ENCODE assay signal across 9 mouse cellular contexts in genomic region chr11:4053586-4053985, GRCm38 (mm10). TPM values are rescaled to one million over a fixed set of nuclear protein-coding genes. Genes with fewer than 3 reads are reported as not detected.
DNase-seq lines count a peak whose midpoint lies in the region; ATAC-seq and TF ChIP-seq lines count a peak whose summit lies in the region.
"Had no signal": no experiment of that assay in that cellular context is flagged by ENCODE, and none has a peak within 500 bp of the region (broad histone marks: within the 10 kb centered on the region; RNA-seq: fewer than 3 reads in every experiment).

No protein-coding gene starts in this region.

- H3K4me3 ChIP-seq in forebrain, postnatal 0 days (ENCODE audit: low read depth, low read length): no peak overlapping the region
- H3K4me3 ChIP-seq in forebrain, embryonic 12.5 days (replicated peaks): no peak overlapping the region
- no peak overlapping the region for H3K4me3 ChIP-seq in midbrain, embryonic 13.5 days (replicated peaks)
- H3K4me3 ChIP-seq: neural tube, embryonic 13.5 days had no signal

- no peak overlapping the region for H3K27ac ChIP-seq in forebrain, postnatal 0 days (ENCODE audit: low read depth, low read length)
- no peak overlapping the region for H3K27ac ChIP-seq in forebrain, embryonic 12.5 days
- H3K27ac ChIP-seq in midbrain, embryonic 13.5 days: no peak overlapping the region
- H3K27ac ChIP-seq: neural tube, embryonic 13.5 days had no signal

- intact Hi-C loops in heart, postnatal 10 days (cut with DNase I): loop anchor here (1.0 to 5.0 kb wide), 3 partner anchors 30 to 369 kb away; partner anchors contain the start of gene Sec14l2

- H3K27me3 ChIP-seq in forebrain, postnatal 0 days (ENCODE audit: insufficient read depth, low read length): no peaks in the 10 kb centered on the region
- no peaks in the 10 kb centered on the region for H3K27me3 ChIP-seq in forebrain, embryonic 12.5 days
- H3K27me3 ChIP-seq in midbrain, embryonic 13.5 days: no peaks in the 10 kb centered on the region
- no peaks in the 10 kb centered on the region for H3K27me3 ChIP-seq in splenic B cell, adult 2 months (ENCODE audit: control insufficient read depth, insufficient read depth, low read length, poor library complexity, severe bottlenecking)
- H3K27me3 ChIP-seq: neural tube, embryonic 13.5 days had no signal

- 17% methylated on average over 5 of the region's 5 CpGs for WGBS in forebrain, postnatal 0 days
- 21% methylated on average over 5 of the region's 5 CpGs for WGBS in forebrain, embryonic 12.5 days
- WGBS in midbrain, embryonic 13.5 days: 18% methylated on average over 5 of the region's 5 CpGs

- TF ChIP-seq CTCF in forebrain, postnatal 0 days (IDR thresholded peaks at IDR 0.05; ENCODE audit: low read depth): peak; percentile 84

- H3K9ac ChIP-seq in forebrain, postnatal 0 days: no peak overlapping the region
- H3K9ac ChIP-seq in forebrain, embryonic 12.5 days: no peak overlapping the region
- H3K9ac ChIP-seq in midbrain, embryonic 13.5 days (replicated peaks): no peak overlapping the region
- H3K9ac ChIP-seq: neural tube, embryonic 13.5 days had no signal

- peak; percentile 76 for DNase-seq in forebrain, postnatal 0 days
- peak; percentile 55 for DNase-seq in WW6 (ENCODE audit: low read depth, low spot score)
- peak; percentile 69 to 72 for DNase-seq in cerebellum, postnatal 36 days
- peak; percentile 68 to 87 for DNase-seq in heart, postnatal 10 days
- peak; percentile 37 for DNase-seq in left cerebral cortex, adult 11 months (ENCODE audit: low spot score)
- peak; percentile 73 for DNase-seq in splenic B cell, adult 2 months (ENCODE audit: low read depth, low spot score)

- H3K36me3 ChIP-seq in forebrain, postnatal 0 days (ENCODE audit: insufficient read depth): no peaks in the 10 kb centered on the region
- H3K36me3 ChIP-seq in forebrain, embryonic 12.5 days (replicated peaks): no peaks in the 10 kb centered on the region
- no peaks in the 10 kb centered on the region for H3K36me3 ChIP-seq in midbrain, embryonic 13.5 days
- no peaks in the 10 kb centered on the region for H3K36me3 ChIP-seq in splenic B cell, adult 2 months (ENCODE audit: control insufficient read depth, insufficient read depth, low read length, poor library complexity, severe bottlenecking)
- H3K36me3 ChIP-seq: neural tube, embryonic 13.5 days had no signal

- ATAC-seq in forebrain, postnatal 0 days: no peak
- ATAC-seq in forebrain, embryonic 12.5 days (ENCODE audit: low FRiP score): no peak
- 0 out of 2 replicates have a peak, but pooled peaks have one; percentile 24 for ATAC-seq in midbrain, embryonic 13.5 days

- no peak overlapping the region for H3K4me2 ChIP-seq in forebrain, postnatal 0 days (ENCODE audit: low read depth)
- no peak overlapping the region for H3K4me2 ChIP-seq in forebrain, embryonic 12.5 days
- no peak overlapping the region for H3K4me2 ChIP-seq in midbrain, embryonic 13.5 days (replicated peaks)
- H3K4me2 ChIP-seq: neural tube, embryonic 13.5 days had no signal

- H3K9me3 ChIP-seq in forebrain, postnatal 0 days (ENCODE audit: low read length): no peaks in the 10 kb centered on the region
- no peaks in the 10 kb centered on the region for H3K9me3 ChIP-seq in forebrain, embryonic 12.5 days
- no peaks in the 10 kb centered on the region for H3K9me3 ChIP-seq in midbrain, embryonic 13.5 days

- H3K4me1 ChIP-seq in forebrain, postnatal 0 days (ENCODE audit: insufficient read depth): no peaks in the 10 kb centered on the region
- H3K4me1 ChIP-seq in forebrain, embryonic 12.5 days: no peaks in the 10 kb centered on the region
- H3K4me1 ChIP-seq in midbrain, embryonic 13.5 days (replicated peaks): no peaks in the 10 kb centered on the region
- H3K4me1 ChIP-seq: neural tube, embryonic 13.5 days had no signal

RNA-seq across cellular contexts. Expression of gene Sec14l3, which starts 11.1 kb away (rescaled TPM):
- total RNA-seq in forebrain, postnatal 0 days (2014; rRNA removed): 3.6 and 4.7 TPM in 2 replicates
- polyA plus RNA-seq in forebrain, postnatal 0 days (2015; fragmentation: Nextera tagmentation; extraction: Ambion mirVana): 2.1 and 3.8 TPM in 2 replicates
- 0.26 TPM in 1 of 2 replicates, not detected in the other for polyA plus RNA-seq in forebrain, embryonic 12.5 days (2016; fragmentation: Nextera tagmentation; extraction: Ambion mirVana)
- under 1 TPM in 1 of 2 experiments, not detected in 1; 0.74 TPM for total RNA-seq in heart, postnatal 10 days (2021)
- polyA plus RNA-seq in midbrain, embryonic 13.5 days (2015; fragmentation: Nextera tagmentation; extraction: Ambion mirVana): 0.26 TPM in 1 of 2 replicates, not detected in the other

RNA-seq across cellular contexts. Expression of gene Sec14l4, which starts 22.3 kb away (rescaled TPM):
- not detected in 2 replicates for total RNA-seq in forebrain, postnatal 0 days (2014; rRNA removed)
- polyA plus RNA-seq in forebrain, postnatal 0 days (2015; fragmentation: Nextera tagmentation; extraction: Ambion mirVana): not detected in 2 replicates
- 0.42 TPM in 1 of 2 replicates, not detected in the other for polyA plus RNA-seq in forebrain, embryonic 12.5 days (2016; fragmentation: Nextera tagmentation; extraction: Ambion mirVana)
- under 1 TPM in 1 of 2 experiments, not detected in 1; 0.34 TPM for total RNA-seq in heart, postnatal 10 days (2021)
- polyA plus RNA-seq in midbrain, embryonic 13.5 days (2015; fragmentation: Nextera tagmentation; extraction: Ambion mirVana): not detected in 2 replicates
- polyA plus RNA-seq: neural tube, embryonic 13.5 days had no signal

RNA-seq across cellular contexts. Expression of gene Mtfp1, which starts 41.7 kb away (rescaled TPM):
- 10.1 and 11.8 TPM in 2 replicates for total RNA-seq in forebrain, postnatal 0 days (2014; rRNA removed)
- polyA plus RNA-seq in forebrain, postnatal 0 days (2015; fragmentation: Nextera tagmentation; extraction: Ambion mirVana): 12.4 and 14.2 TPM in 2 replicates
- 5.6 and 8.0 TPM in 2 replicates for polyA plus RNA-seq in forebrain, embryonic 12.5 days (2016; fragmentation: Nextera tagmentation; extraction: Ambion mirVana)
- 10 to 100 TPM; 80.7 to 82.0 TPM for total RNA-seq in heart, postnatal 10 days (2021)
- polyA plus RNA-seq in midbrain, embryonic 13.5 days (2015; fragmentation: Nextera tagmentation; extraction: Ambion mirVana): 4.9 and 6.6 TPM in 2 replicates
